Mouse (Mus musculus): ENCODE data around the gene Gm20388. TPM values are rescaled to one million over a fixed set of nuclear protein-coding genes. Genes with fewer than 3 reads are reported as not detected.

Gm20388 gene
- polyA plus RNA-seq, 1 experiment from 2014 or later: not detected

- 78% methylated on average over 3 of the region's 3 CpGs for WGBS
- no peak overlapping the region for H3K27ac ChIP-seq (ENCODE audit: low read depth, low read length)
Measured at GRCm38 (mm10) chr8:122711480-122711879, 2800.8 kb downstream of the Gm20388 start.

GRCm38 (mm10) chr8:122711891-122712365, 2801.3 kb downstream of the Gm20388 start:
- H3K4me3 ChIP-seq (ENCODE audit: low read length): no peak overlapping the region
- no peak overlapping the region for H3K27ac ChIP-seq (ENCODE audit: low read depth, low read length)
- no peaks in the 10 kb centered on the region for H3K9me3 ChIP-seq (ENCODE audit: control insufficient read depth, low read length)
- H3K27me3 ChIP-seq (ENCODE audit: control insufficient read depth, insufficient read depth, low read length): peaks cover 4% of the 10 kb centered on the region; the same call in 1 of the 2 replicates
- no peak overlapping the region for H3K9ac ChIP-seq (ENCODE audit: low read depth, low read length)
- H3K4me2 ChIP-seq (replicated peaks; ENCODE audit: low read depth, low read length): no peak overlapping the region
- no peaks in the 10 kb centered on the region for H3K4me1 ChIP-seq (ENCODE audit: control insufficient read depth, insufficient read depth, low read length)
- H3K36me3 ChIP-seq (ENCODE audit: control insufficient read depth, insufficient read depth, low read length): no peaks in the 10 kb centered on the region
- ATAC-seq (ENCODE audit: low FRiP score, low TSS enrichment): no peak
- WGBS: 69% methylated on average over 11 of the region's 11 CpGs

More at GRCm38 (mm10) chr8:122711480-122711879, 2800.8 kb downstream of the Gm20388 start:
- no peak overlapping the region for H3K9ac ChIP-seq (ENCODE audit: low read depth, low read length)
- H3K27me3 ChIP-seq (ENCODE audit: control insufficient read depth, insufficient read depth, low read length): peaks cover 4% of the 10 kb centered on the region; the same call in 1 of the 2 replicates
- no peaks in the 10 kb centered on the region for H3K9me3 ChIP-seq (ENCODE audit: control insufficient read depth, low read length)
- H3K4me2 ChIP-seq (replicated peaks; ENCODE audit: low read depth, low read length): no peak overlapping the region
- H3K4me3 ChIP-seq (ENCODE audit: low read length): no peak overlapping the region
- ATAC-seq (ENCODE audit: low FRiP score, low TSS enrichment): no peak
- no peaks in the 10 kb centered on the region for H3K36me3 ChIP-seq (ENCODE audit: control insufficient read depth, insufficient read depth, low read length)
- no peaks in the 10 kb centered on the region for H3K4me1 ChIP-seq (ENCODE audit: control insufficient read depth, insufficient read depth, low read length)

- 78% methylated on average over 12 of the region's 12 CpGs for WGBS
- Histone ChIP-seq H3K9me3 (ENCODE audit: control insufficient read depth, low read length) (no peaks in the 10 kb centered on the region), H3K9ac (ENCODE audit: low read depth, low read length) (no peak overlapping the region), H3K36me3 (ENCODE audit: control insufficient read depth, insufficient read depth, low read length) (no peaks in the 10 kb centered on the region), H3K27ac (ENCODE audit: low read depth, low read length) (no peak overlapping the region), H3K27me3 (ENCODE audit: control insufficient read depth, insufficient read depth, low read length) (peaks cover 4% of the 10 kb centered on the region; the same call in 1 of the 2 replicates), H3K4me1 (ENCODE audit: control insufficient read depth, insufficient read depth, low read length) (no peaks in the 10 kb centered on the region), H3K4me3 (ENCODE audit: low read length) (no peak overlapping the region), H3K4me2 (replicated peaks; ENCODE audit: low read depth, low read length) (no peak overlapping the region)
- no peak for ATAC-seq (ENCODE audit: low FRiP score, low TSS enrichment)
Measured at GRCm38 (mm10) chr8:122712411-122713156, 2801.9 kb downstream of the Gm20388 start.

- H3K4me3 ChIP-seq (ENCODE audit: low read length): no peak overlapping the region
- H3K4me2 ChIP-seq (replicated peaks; ENCODE audit: low read depth, low read length): no peak overlapping the region
- H3K4me1 ChIP-seq (ENCODE audit: control insufficient read depth, insufficient read depth, low read length): no peaks in the 10 kb centered on the region
- peaks cover 4% of the 10 kb centered on the region; the same call in 1 of the 2 replicates for H3K27me3 ChIP-seq (ENCODE audit: control insufficient read depth, insufficient read depth, low read length)
- no peak for ATAC-seq (ENCODE audit: low FRiP score, low TSS enrichment)
- no peak overlapping the region for H3K27ac ChIP-seq (ENCODE audit: low read depth, low read length)
- no peaks in the 10 kb centered on the region for H3K9me3 ChIP-seq (ENCODE audit: control insufficient read depth, low read length)
- WGBS: 91% methylated on average over 5 of the region's 5 CpGs
- no peaks in the 10 kb centered on the region for H3K36me3 ChIP-seq (ENCODE audit: control insufficient read depth, insufficient read depth, low read length)
- H3K9ac ChIP-seq (ENCODE audit: low read depth, low read length): no peak overlapping the region
Measured at GRCm38 (mm10) chr8:122713157-122713518, 2802.5 kb downstream of the Gm20388 start.

- ATAC-seq (ENCODE audit: low FRiP score, low TSS enrichment): no peak
- H3K4me1 ChIP-seq (ENCODE audit: control insufficient read depth, insufficient read depth, low read length): peaks cover 4% of the 10 kb centered on the region; the same call in 1 of the 2 replicates
- H3K27ac ChIP-seq (ENCODE audit: low read depth, low read length): no peak overlapping the region
- peaks cover 22% of the 10 kb centered on the region for H3K27me3 ChIP-seq (ENCODE audit: control insufficient read depth, insufficient read depth, low read length)
- no peak overlapping the region for H3K4me2 ChIP-seq (replicated peaks; ENCODE audit: low read depth, low read length)
- H3K9me3 ChIP-seq (ENCODE audit: control insufficient read depth, low read length): no peaks in the 10 kb centered on the region
- H3K9ac ChIP-seq (ENCODE audit: low read depth, low read length): no peak overlapping the region
- H3K4me3 ChIP-seq (ENCODE audit: low read length): no peak overlapping the region
- 84% methylated on average over 8 of the region's 8 CpGs for WGBS
- no peaks in the 10 kb centered on the region for H3K36me3 ChIP-seq (ENCODE audit: control insufficient read depth, insufficient read depth, low read length)
Measured at GRCm38 (mm10) chr8:122716566-122716965, 2805.9 kb downstream of the Gm20388 start.

DNA sequence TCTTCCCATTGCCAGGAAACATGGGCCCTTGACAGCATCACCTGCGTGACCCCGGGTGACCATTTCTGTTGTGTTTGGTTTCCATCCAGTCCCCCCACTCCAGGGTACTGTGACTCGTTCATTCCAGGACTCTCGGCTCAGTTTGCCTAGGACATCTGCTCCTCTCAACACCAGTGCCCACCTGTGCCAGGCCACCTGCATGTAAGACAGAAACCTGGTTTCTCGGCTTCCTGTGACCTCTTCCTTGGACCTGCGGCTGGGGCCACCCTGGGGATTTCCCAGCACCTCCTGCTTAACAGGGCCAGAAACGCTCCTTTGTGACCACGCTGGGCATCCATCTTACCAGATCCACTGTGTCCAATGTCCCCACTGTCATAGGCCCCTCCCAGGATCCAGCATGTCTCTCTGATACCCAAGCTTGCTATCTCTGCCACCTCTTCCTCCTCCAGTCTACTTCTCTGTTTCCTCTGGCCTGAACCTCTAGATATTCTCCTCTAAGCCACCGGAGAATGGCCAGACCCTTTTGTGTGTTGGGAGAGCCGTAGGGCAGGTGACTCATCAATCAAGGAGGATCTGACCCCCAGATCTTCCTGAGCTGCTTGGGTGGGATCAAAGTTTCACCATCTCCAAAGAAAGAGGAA, 2807.3 kb downstream of the Gm20388 start:
- Histone ChIP-seq H3K27me3 (ENCODE audit: control insufficient read depth, insufficient read depth, low read length) (peaks cover 28% of the 10 kb centered on the region), H3K4me3 (ENCODE audit: low read length) (no peak overlapping the region), H3K9ac (ENCODE audit: low read depth, low read length) (no peak overlapping the region), H3K27ac (ENCODE audit: low read depth, low read length) (no peak overlapping the region), H3K4me2 (replicated peaks; ENCODE audit: low read depth, low read length) (no peak overlapping the region), H3K9me3 (ENCODE audit: control insufficient read depth, low read length) (no peaks in the 10 kb centered on the region), H3K4me1 (ENCODE audit: control insufficient read depth, insufficient read depth, low read length) (peaks cover 4% of the 10 kb centered on the region; the same call in 1 of the 2 replicates), H3K36me3 (ENCODE audit: control insufficient read depth, insufficient read depth, low read length) (no peaks in the 10 kb centered on the region)
- WGBS: 80% methylated on average over 10 of the region's 10 CpGs
- no peak for ATAC-seq (ENCODE audit: low FRiP score, low TSS enrichment)

- Histone ChIP-seq H3K36me3 (ENCODE audit: control insufficient read depth, insufficient read depth, low read length) (no peaks in the 10 kb centered on the region), H3K4me1 (ENCODE audit: control insufficient read depth, insufficient read depth, low read length) (peaks cover 4% of the 10 kb centered on the region; the same call in 1 of the 2 replicates), H3K27ac (ENCODE audit: low read depth, low read length) (no peak overlapping the region), H3K4me3 (ENCODE audit: low read length) (no peak overlapping the region), H3K27me3 (ENCODE audit: control insufficient read depth, insufficient read depth, low read length) (peaks cover 28% of the 10 kb centered on the region), H3K9me3 (ENCODE audit: control insufficient read depth, low read length) (no peaks in the 10 kb centered on the region), H3K9ac (ENCODE audit: low read depth, low read length) (no peak overlapping the region), H3K4me2 (replicated peaks; ENCODE audit: low read depth, low read length) (no peak overlapping the region)
- 81% methylated on average over 14 of the region's 14 CpGs for WGBS
- no peak for ATAC-seq (ENCODE audit: low FRiP score, low TSS enrichment)
Measured at GRCm38 (mm10) chr8:122718711-122719499, 2808.3 kb downstream of the Gm20388 start.

DNA sequence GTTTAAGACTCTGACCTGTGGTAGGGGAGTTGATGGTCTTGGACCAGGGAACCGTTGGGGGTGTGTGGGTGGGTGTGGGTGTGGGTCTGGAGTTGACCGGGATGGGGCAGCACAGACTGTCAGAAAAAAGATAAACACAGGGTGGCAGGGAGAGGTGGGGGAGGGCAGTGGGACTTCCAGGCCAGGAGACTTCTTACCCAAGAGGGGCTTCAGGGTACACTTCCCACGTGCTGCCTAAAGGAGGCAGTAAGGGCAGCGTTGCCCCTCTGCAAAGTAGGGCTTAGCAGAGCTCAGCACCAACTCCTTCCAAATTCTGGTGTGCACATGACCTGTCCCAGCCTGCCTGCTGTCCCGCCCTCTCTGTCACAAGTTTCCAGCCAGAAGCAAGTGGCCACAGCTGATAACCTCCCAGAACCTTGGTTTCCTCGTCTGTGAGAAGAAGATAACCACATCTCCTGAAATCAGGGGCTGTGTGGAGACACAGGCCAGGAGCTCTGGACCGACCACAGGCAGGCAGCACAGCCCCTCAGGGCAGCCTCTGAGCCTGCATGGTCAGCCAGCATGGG, 2808.9 kb downstream of the Gm20388 start:
- ATAC-seq (ENCODE audit: low FRiP score, low TSS enrichment): peak; percentile 47
- no peak overlapping the region for H3K27ac ChIP-seq (ENCODE audit: low read depth, low read length)
- no peak overlapping the region for H3K4me2 ChIP-seq (replicated peaks; ENCODE audit: low read depth, low read length)
- peaks cover 28% of the 10 kb centered on the region for H3K27me3 ChIP-seq (ENCODE audit: control insufficient read depth, insufficient read depth, low read length)
- H3K36me3 ChIP-seq (ENCODE audit: control insufficient read depth, insufficient read depth, low read length): no peaks in the 10 kb centered on the region
- 29% methylated on average over 7 of the region's 7 CpGs for WGBS
- no peak overlapping the region for H3K4me3 ChIP-seq (ENCODE audit: low read length)
- H3K9ac ChIP-seq (ENCODE audit: low read depth, low read length): no peak overlapping the region
- H3K9me3 ChIP-seq (ENCODE audit: control insufficient read depth, low read length): no peaks in the 10 kb centered on the region
- H3K4me1 ChIP-seq (ENCODE audit: control insufficient read depth, insufficient read depth, low read length): peaks cover 4% of the 10 kb centered on the region; the same call in 1 of the 2 replicates
